Mouse (Mus musculus): ENCODE data around the gene Txnrd1. TPM values are rescaled to one million over a fixed set of nuclear protein-coding genes. Genes with fewer than 3 reads are reported as not detected.
A peak's percentile ranks its signal among the peaks of the same experiment; 100 is the strongest.

Gene Txnrd1
- total and polyA plus RNA-seq, 2 experiments from 2014 or later, result 64.8 to 80.0 TPM

- Histone ChIP-seq H3K36me3 (ENCODE audit: insufficient read depth, low read length) (no peaks in the 10 kb centered on the region), H3K27me3 (ENCODE audit: insufficient read depth, low read length) (no peaks in the 10 kb centered on the region), H3K9ac (replicated peaks; ENCODE audit: low read length) (no peak overlapping the region), H3K27ac (no peak overlapping the region), H3K9me3 (ENCODE audit: low read length) (no peaks in the 10 kb centered on the region), H3K4me1 (ENCODE audit: insufficient read depth, low read length) (no peaks in the 10 kb centered on the region), H3K4me3 (ENCODE audit: low read length) (no peak overlapping the region), H3K4me2 (ENCODE audit: low read depth, low read length) (no peak overlapping the region)
- no peak for DNase-seq (ENCODE audit: low spot score)
- 62% methylated on average over 7 of the region's 7 CpGs for WGBS
- no peak for ATAC-seq
- no peak for TF ChIP-seq CTCF (IDR thresholded peaks at IDR 0.05; ENCODE audit: low read depth)
Measured at GRCm38 (mm10) chr10:82807238-82807637, 26.5 kb upstream of the Txnrd1 start.

GRCm38 (mm10) chr10:82808155-82808554 lies 25.6 kb upstream of the Txnrd1 start:
- no peak overlapping the region for H3K4me2 ChIP-seq (ENCODE audit: low read depth, low read length)

GRCm38 (mm10) chr10:82808891-82809290 lies 24.9 kb upstream of the Txnrd1 start:
- H3K27ac ChIP-seq, result no peak overlapping the region
- 74% methylated on average over 8 of the region's 8 CpGs for WGBS

More at GRCm38 (mm10) chr10:82808155-82808554, 25.6 kb upstream of the Txnrd1 start:
- TF ChIP-seq CTCF (IDR thresholded peaks at IDR 0.05; ENCODE audit: low read depth), result no peak
- Histone ChIP-seq H3K9me3 (ENCODE audit: low read length) (no peaks in the 10 kb centered on the region), H3K27ac (no peak overlapping the region), H3K27me3 (ENCODE audit: insufficient read depth, low read length) (no peaks in the 10 kb centered on the region), H3K9ac (replicated peaks; ENCODE audit: low read length) (no peak overlapping the region), H3K36me3 (ENCODE audit: insufficient read depth, low read length) (no peaks in the 10 kb centered on the region), H3K4me1 (ENCODE audit: insufficient read depth, low read length) (no peaks in the 10 kb centered on the region), H3K4me3 (ENCODE audit: low read length) (no peak overlapping the region)
- ATAC-seq (no peak), DNase-seq (ENCODE audit: low spot score) (no peak)
- WGBS, result 52% methylated on average over 6 of the region's 6 CpGs

DNA sequence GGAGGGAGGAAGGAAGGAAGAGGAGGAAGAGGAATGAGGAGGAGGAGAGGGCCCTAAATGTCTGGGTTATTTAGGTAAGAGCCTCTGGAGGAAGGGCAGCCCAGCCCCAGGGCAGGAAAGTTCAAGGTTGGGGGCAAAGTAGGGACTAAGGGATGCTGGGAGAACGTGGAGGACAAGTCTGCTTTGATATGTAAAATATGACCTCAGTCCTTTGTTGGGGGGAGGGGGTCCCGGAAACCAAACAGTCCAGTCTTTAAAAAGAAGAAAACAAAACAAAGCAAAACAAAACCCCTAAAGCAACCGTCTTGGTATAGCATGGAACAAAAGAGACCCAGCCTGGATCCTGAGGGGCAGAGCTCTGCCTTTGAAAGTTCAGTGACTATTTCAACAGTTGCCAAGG lies 24.4 kb upstream of the Txnrd1 start:
- H3K9ac ChIP-seq (replicated peaks; ENCODE audit: low read length), result no peak overlapping the region

More at GRCm38 (mm10) chr10:82808891-82809290, 24.9 kb upstream of the Txnrd1 start:
- ATAC-seq, result no peak
- no peaks in the 10 kb centered on the region for H3K36me3 ChIP-seq (ENCODE audit: insufficient read depth, low read length)
- no peak overlapping the region for H3K4me2 ChIP-seq (ENCODE audit: low read depth, low read length)
- no peak for DNase-seq (ENCODE audit: low spot score)
- TF ChIP-seq CTCF (IDR thresholded peaks at IDR 0.05; ENCODE audit: low read depth), result no peak
- H3K9ac ChIP-seq (replicated peaks; ENCODE audit: low read length), result no peak overlapping the region
- H3K9me3 ChIP-seq (ENCODE audit: low read length), result no peaks in the 10 kb centered on the region
- H3K27me3 ChIP-seq (ENCODE audit: insufficient read depth, low read length), result no peaks in the 10 kb centered on the region
- H3K4me1 ChIP-seq (ENCODE audit: insufficient read depth, low read length), result no peaks in the 10 kb centered on the region
- no peak overlapping the region for H3K4me3 ChIP-seq (ENCODE audit: low read length)

DNA sequence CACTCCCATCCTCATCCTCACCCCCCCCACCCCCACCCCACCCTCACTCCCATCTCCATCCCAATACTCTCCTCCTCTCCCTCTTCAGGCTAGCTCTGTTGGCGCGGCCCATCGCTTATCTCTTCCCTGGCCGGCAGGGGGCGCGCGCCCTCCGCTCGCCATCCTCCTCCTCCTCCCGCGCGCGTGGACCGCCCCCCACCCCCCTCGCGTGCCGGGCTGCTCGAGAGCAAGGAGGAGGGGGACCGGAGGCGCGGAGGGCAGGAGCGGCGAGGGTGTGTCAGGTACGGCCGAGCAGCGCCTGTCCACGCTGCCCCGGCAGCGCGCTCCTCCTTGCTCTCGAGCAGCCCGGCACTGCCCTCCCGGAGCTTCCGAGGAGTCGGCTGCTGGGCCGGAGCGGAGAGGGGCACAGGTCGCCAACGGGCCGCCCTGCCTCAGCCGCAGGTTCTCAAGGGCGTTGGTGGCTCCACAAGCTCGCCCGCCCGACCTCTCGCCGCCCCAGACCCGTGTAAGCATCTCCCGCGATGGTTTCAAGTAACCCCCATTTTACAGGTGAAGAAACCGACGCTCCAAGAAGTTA lies 21.8 kb upstream of the Txnrd1 start:
- DNase-seq (ENCODE audit: low spot score) (peak; percentile 83), ATAC-seq (peak; percentile 91)
- Histone ChIP-seq H3K9ac (replicated peaks; ENCODE audit: low read length) (peak overlapping the region; percentile 50; the same call in 1 of the 2 replicates), H3K9me3 (ENCODE audit: low read length) (no peaks in the 10 kb centered on the region), H3K36me3 (ENCODE audit: insufficient read depth, low read length) (no peaks in the 10 kb centered on the region), H3K27me3 (ENCODE audit: insufficient read depth, low read length) (no peaks in the 10 kb centered on the region), H3K4me1 (ENCODE audit: insufficient read depth, low read length) (no peaks in the 10 kb centered on the region), H3K27ac (no peak overlapping the region), H3K4me2 (ENCODE audit: low read depth, low read length) (peak overlapping the region; percentile 73), H3K4me3 (ENCODE audit: low read length) (peak overlapping the region; percentile 50)
- WGBS, result 6% methylated on average over 41 of the region's 52 CpGs
- peak; percentile 70 for TF ChIP-seq CTCF (IDR thresholded peaks at IDR 0.05; ENCODE audit: low read depth)

More for the DNA sequence above, 24.4 kb upstream of the Txnrd1 start:
- H3K36me3 ChIP-seq (ENCODE audit: insufficient read depth, low read length), result no peaks in the 10 kb centered on the region
- DNase-seq (ENCODE audit: low spot score) (no peak), ATAC-seq (no peak)
- WGBS, result 9% methylated on average over 3 of the region's 3 CpGs
- H3K27ac ChIP-seq, result no peak overlapping the region
- no peaks in the 10 kb centered on the region for H3K4me1 ChIP-seq (ENCODE audit: insufficient read depth, low read length)
- H3K4me2 ChIP-seq (ENCODE audit: low read depth, low read length), result no peak overlapping the region
- TF ChIP-seq CTCF (IDR thresholded peaks at IDR 0.05; ENCODE audit: low read depth), result no peak
- H3K27me3 ChIP-seq (ENCODE audit: insufficient read depth, low read length), result no peaks in the 10 kb centered on the region
- no peaks in the 10 kb centered on the region for H3K9me3 ChIP-seq (ENCODE audit: low read length)
- H3K4me3 ChIP-seq (ENCODE audit: low read length), result no peak overlapping the region

- TF ChIP-seq CTCF (IDR thresholded peaks at IDR 0.05; ENCODE audit: low read depth), result no peak
- ATAC-seq, result no peak
- Histone ChIP-seq H3K4me3 (ENCODE audit: low read length) (no peak overlapping the region), H3K27me3 (ENCODE audit: insufficient read depth, low read length) (no peaks in the 10 kb centered on the region), H3K4me1 (ENCODE audit: insufficient read depth, low read length) (no peaks in the 10 kb centered on the region), H3K9ac (replicated peaks; ENCODE audit: low read length) (no peak overlapping the region), H3K4me2 (ENCODE audit: low read depth, low read length) (no peak overlapping the region), H3K27ac (no peak overlapping the region), H3K36me3 (ENCODE audit: insufficient read depth, low read length) (no peaks in the 10 kb centered on the region), H3K9me3 (ENCODE audit: low read length) (no peaks in the 10 kb centered on the region)
- no peak for DNase-seq (ENCODE audit: low spot score)
- WGBS, result 56% methylated on average over 19 of the region's 19 CpGs
Measured at GRCm38 (mm10) chr10:82814096-82814970, 19.4 kb upstream of the Txnrd1 start.
